Mouse (Mus musculus) liver, adult 2 months (tissue): ENCODE measurements around the gene Slc38a7. TPM values are rescaled to one million over a fixed set of nuclear protein-coding genes. Genes with fewer than 3 reads are reported as not detected.

Source experiments
- DNase-seq: peaks from one replicate; pipeline ENCODE4 v3.0.0-alpha.2; 2011; ENCODE audit warnings: low read depth, low spot score; ENCODE audit errors: extremely low read depth
- H3K27ac ChIP-seq: fragments of 200-500 bp; replicated peaks from 2 replicates; pipeline ENCODE4 v1.5.1; 2012; ENCODE audit warnings: low read depth, mild to moderate bottlenecking, control low read depth, inconsistent platforms, low read length; ENCODE audit not compliant: insufficient read depth
- H3K27me3 ChIP-seq: fragments of 200-500 bp; 2 replicates; pipeline ENCODE4 v1.6.1; 2012; ENCODE audit warnings: mild to moderate bottlenecking, moderate library complexity, low read length, inconsistent platforms; ENCODE audit not compliant: control insufficient read depth, insufficient read depth
- H3K36me3 ChIP-seq: fragments of 200-500 bp; 2 replicates; pipeline ENCODE4 v1.6.1; 2012; ENCODE audit warnings: low read length, inconsistent platforms; ENCODE audit not compliant: control insufficient read depth, insufficient read depth
- H3K4me1 ChIP-seq: fragments of 200-500 bp; 2 replicates; pipeline ENCODE4 v1.6.1; 2011; ENCODE audit warnings: low read length; ENCODE audit not compliant: control insufficient read depth, insufficient read depth
- H3K4me3 ChIP-seq: fragments of 200-500 bp; 2 replicates; pipeline ENCODE4 v1.5.1; 2011; ENCODE audit warnings: low read depth, mild to moderate bottlenecking, control low read depth, low read length, moderate library complexity; ENCODE audit not compliant: insufficient read depth
- H3K79me2 ChIP-seq: fragments of 200-500 bp; 2 replicates; pipeline ENCODE4 v1.6.1; 2012; ENCODE audit warnings: inconsistent platforms, mild to moderate bottlenecking, low read length, moderate library complexity; ENCODE audit not compliant: control insufficient read depth, insufficient read depth
- H3K9ac ChIP-seq: fragments of 200-500 bp; 2 replicates; pipeline ENCODE4 v1.6.1; 2012; ENCODE audit warnings: low read depth, mild to moderate bottlenecking, control low read depth, inconsistent platforms, low read length
- CTCF ChIP-seq: fragments of 200-500 bp; IDR thresholded peaks from 2 replicates; pipeline ENCODE4 v1.5.1; 2011; ENCODE audit warnings: low read depth, low read length, control low read depth
- POLR2A ChIP-seq: fragments of 200-500 bp; IDR thresholded peaks from 2 replicates; pipeline ENCODE4 v1.6.1; 2011; ENCODE audit warnings: low read length, control low read depth; ENCODE audit not compliant: insufficient read depth; ENCODE audit errors: extremely low read depth
- WGBS: fragments of 180-500 bp; shearing (Covaris S2); methylation state at CpG from one replicate; pipeline ENCODE4 v1.1.7; 2018; 5-methylcytosine and 5-hydroxymethylcytosine counted together
- polyA plus RNA-seq: library from polyadenylated mRNA; depleted of rRNA; stranded (reverse); fragments of >200 nt; gene quantifications from 2 replicates; pipeline ENCODE4 v1.2.3, GENCODE M21; 2012; rRNA removed
- total RNA-seq: library from RNA; depleted of rRNA; stranded (reverse); fragments of >200 nt; gene quantifications from 2 replicates; pipeline ENCODE4 v1.2.3, GENCODE M21; 2014; rRNA removed

The Slc38a7 gene
- total RNA-seq (10.7 and 16.6 TPM in 2 replicates), polyA plus RNA-seq (22.2 and 22.8 TPM in 2 replicates)

GRCm38 (mm10) chr8:95853102-95853843 lies at the start of gene Slc38a7:
Gene Slc38a7 (minus strand): TSS chr8:95853539.
- Histone ChIP-seq H3K36me3 (peaks cover under 1% of the 10 kb centered on the region; the same call in 1 of the 2 replicates), H3K4me3 (peak within 1 kb of the TSS; percentile 77), H3K27me3 (no peaks in the 10 kb centered on the region), H3K79me2 (peaks cover 5% of the 10 kb centered on the region; the same call in 1 of the 2 replicates), H3K27ac (peak within 1 kb of the TSS; percentile 82), H3K9ac (peak within 1 kb of the TSS; percentile 85), H3K4me1 (peaks cover 13% of the 10 kb centered on the region)
- WGBS: 3% methylated on average over 22 of the region's 22 CpGs
- TF ChIP-seq POLR2A: 0 out of 2 replicates have a peak, but pooled peaks have one; percentile 1
- no peak for TF ChIP-seq CTCF
- peak; percentile 100 for DNase-seq

GRCm38 (mm10) chr8:95901864-95902263 lies 48.5 kb upstream of the Slc38a7 start:
- no peak overlapping the region for H3K4me3 ChIP-seq
- no peak for TF ChIP-seq CTCF
- no peak for TF ChIP-seq POLR2A
- no peak overlapping the region for H3K9ac ChIP-seq
- H3K27me3 ChIP-seq: no peaks in the 10 kb centered on the region
- no peaks in the 10 kb centered on the region for H3K79me2 ChIP-seq
- H3K36me3 ChIP-seq: no peaks in the 10 kb centered on the region
- no peak overlapping the region for H3K27ac ChIP-seq
- 65% methylated on average over 7 of the region's 7 CpGs for WGBS
- DNase-seq: no peak
- H3K4me1 ChIP-seq: no peaks in the 10 kb centered on the region

GRCm38 (mm10) chr8:95893701-95894100 lies 40.4 kb upstream of the Slc38a7 start:
- TF ChIP-seq POLR2A (no peak), CTCF (no peak)
- Histone ChIP-seq H3K36me3 (peaks cover 3% of the 10 kb centered on the region; the same call in 1 of the 2 replicates), H3K27me3 (no peaks in the 10 kb centered on the region), H3K27ac (no peak overlapping the region), H3K79me2 (no peaks in the 10 kb centered on the region; the same call in 1 of the 2 replicates), H3K4me1 (no peaks in the 10 kb centered on the region), H3K4me3 (no peak overlapping the region), H3K9ac (no peak overlapping the region)
- DNase-seq: no peak
- WGBS: 66% methylated on average over 5 of the region's 5 CpGs

- Histone ChIP-seq H3K79me2 (peaks cover 11% of the 10 kb centered on the region), H3K4me1 (peaks cover 4% of the 10 kb centered on the region; the same call in 1 of the 2 replicates), H3K9ac (peak within 1 kb of the TSS; percentile 90), H3K36me3 (no peaks in the 10 kb centered on the region), H3K4me3 (peak within 1 kb of the TSS; percentile 65), H3K27ac (peak within 1 kb of the TSS; percentile 99), H3K27me3 (no peaks in the 10 kb centered on the region)
- peak; percentile 93 for TF ChIP-seq CTCF
- TF ChIP-seq POLR2A: peak; percentile 38; the same call in 1 of the 2 replicates
- WGBS: 6% methylated on average over 31 of the region's 31 CpGs
- peak; percentile 86 for DNase-seq
Measured at GRCm38 (mm10) chr8:95888285-95889136, 35.2 kb upstream of the Slc38a7 start, which contains the start of gene Got2. Gene Got2 (minus strand): TSS chr8:95888547.

- peak; percentile 73 for DNase-seq
- under 1% methylated on average over 38 of the region's 38 CpGs for WGBS
- no peaks in the 10 kb centered on the region for H3K27me3 ChIP-seq
- peak overlapping the region; percentile 90 for H3K9ac ChIP-seq
- H3K4me3 ChIP-seq: peak overlapping the region; percentile 65
- H3K79me2 ChIP-seq: peaks cover 14% of the 10 kb centered on the region
- no peaks in the 10 kb centered on the region; the same call in 1 of the 2 replicates for H3K36me3 ChIP-seq
- TF ChIP-seq CTCF (no peak), POLR2A (peak; percentile 80)
- H3K27ac ChIP-seq: peak overlapping the region; percentile 99
- peaks cover 4% of the 10 kb centered on the region for H3K4me1 ChIP-seq
Measured at GRCm38 (mm10) chr8:95887578-95888284, 34.4 kb upstream of the Slc38a7 start.
